Mouse (Mus musculus) MEL (cell line): ENCODE measurements at regions not wholly inside any gene's neighbourhood (a gene's known extent, or its start where the extent isn't known, plus 50 kb on each side); places are given as distances from the start of the nearest gene placed in this dataset.

Experiments
- DNase-seq: peaks from one replicate; pipeline ENCODE4 v3.0.0; 2011; ENCODE audit warnings: low read depth, low spot score
- H3K27ac ChIP-seq: 2 replicates; pipeline ENCODE4 v1.5.1; 2012; ENCODE audit warnings: low read depth, mild to moderate bottlenecking, control low read depth, low read length, moderate library complexity; ENCODE audit not compliant: control insufficient read depth
- H3K27me3 ChIP-seq, 2 experiments: fragments of 150-350 bp in 1 of 2; sonication (generic) in 1 of 2; 2 replicates each; pipeline ENCODE4 v1.6.1; 2012; ENCODE audit warnings: low read length in 2 of 2, mild to moderate bottlenecking in 2 of 2, improper control_type of control experiment in 1 of 2, moderate library complexity in 1 of 2; ENCODE audit not compliant: insufficient read depth in 2 of 2, control insufficient read depth in 1 of 2
- H3K36me3 ChIP-seq, 2 experiments: 2 replicates each; pipeline ENCODE4 v1.6.1; 2012 to 2014; ENCODE audit warnings: low read length in 2 of 2, improper control_type of control experiment in 1 of 2, inconsistent platforms in 1 of 2, mild to moderate bottlenecking in 1 of 2; ENCODE audit not compliant: insufficient read depth in 2 of 2, control insufficient read depth in 1 of 2
- H3K4me1 ChIP-seq, 2 experiments: fragments of 150-350 bp in 1 of 2; sonication (generic) in 1 of 2; 2 replicates each; pipeline ENCODE4 v1.6.1; 2012; ENCODE audit warnings: low read length in 2 of 2, improper control_type of control experiment in 1 of 2, mild to moderate bottlenecking in 1 of 2; ENCODE audit not compliant: insufficient read depth in 2 of 2, control insufficient read depth in 1 of 2
- H3K4me3 ChIP-seq, 2 experiments: fragments of 150-350 bp in 1 of 2; sonication (generic) in 1 of 2; 2 replicates each; pipeline ENCODE4 v1.5.1; 2012; ENCODE audit warnings: low read depth in 2 of 2, low read length in 2 of 2, mild to moderate bottlenecking in 2 of 2, moderate library complexity in 2 of 2, control low read depth in 1 of 2, improper control_type of control experiment in 1 of 2; ENCODE audit not compliant: control insufficient read depth in 1 of 2, insufficient read depth in 1 of 2
- H3K79me2 ChIP-seq: 2 replicates; pipeline ENCODE4 v1.6.1; 2012; ENCODE audit warnings: mild to moderate bottlenecking, low read length, moderate library complexity; ENCODE audit not compliant: control insufficient read depth, poor library complexity, insufficient read depth
- H3K9ac ChIP-seq: 2 replicates; pipeline ENCODE4 v1.6.1; 2012; ENCODE audit warnings: low read depth, mild to moderate bottlenecking, control low read depth, low read length, moderate library complexity; ENCODE audit not compliant: control insufficient read depth, poor library complexity, severe bottlenecking
- H3K9me3 ChIP-seq: fragments of 150-350 bp; sonication (generic); replicated peaks from 2 replicates; pipeline ENCODE4 v1.6.1; 2012; ENCODE audit warnings: mild to moderate bottlenecking, low read length, improper control_type of control experiment, moderate library complexity; ENCODE audit not compliant: insufficient read depth
- CTCF ChIP-seq, 3 experiments: IDR thresholded peaks in 2 of 3; conservative IDR thresholded peaks in 1 of 3; 2 replicates each; pipeline ENCODE4 v1.5.1; 2011 to 2012; ENCODE audit warnings: low read length in 3 of 3, low read depth in 2 of 3, mild to moderate bottlenecking in 2 of 3, improper control_type of control experiment in 1 of 3, inconsistent platforms in 1 of 3, mixed read lengths in 1 of 3, moderate library complexity in 1 of 3; ENCODE audit not compliant: control insufficient read depth in 1 of 3, insufficient read depth in 1 of 3, poor library complexity in 1 of 3, severe bottlenecking in 1 of 3
- MAX ChIP-seq: IDR thresholded peaks from 2 replicates; pipeline ENCODE4 v1.6.1; 2011; ENCODE audit warnings: low read length, improper control_type of control experiment
- RAD21 ChIP-seq: IDR thresholded peaks from 2 replicates; pipeline ENCODE4 v1.6.1; 2011; ENCODE audit warnings: mild to moderate bottlenecking, low read depth, low read length, improper control_type of control experiment
- SMC3 ChIP-seq: IDR thresholded peaks from 2 replicates; pipeline ENCODE4 v1.6.1; 2011; ENCODE audit warnings: low read depth, low read length, improper control_type of control experiment
- TAL1 ChIP-seq: IDR thresholded peaks from 2 replicates; pipeline ENCODE4 v1.6.1; 2012; ENCODE audit warnings: mild to moderate bottlenecking, inconsistent platforms, low read length, moderate library complexity, mixed read lengths
- TBP ChIP-seq: IDR thresholded peaks from 2 replicates; pipeline ENCODE4 v1.8.0; 2011; ENCODE audit warnings: low read depth, low read length, improper control_type of control experiment
- UBTF ChIP-seq: IDR thresholded peaks from 2 replicates; pipeline ENCODE4 v1.6.1; 2012; ENCODE audit warnings: low read depth, mild to moderate bottlenecking, inconsistent platforms, low read length, improper control_type of control experiment, moderate library complexity, borderline replicate concordance; ENCODE audit not compliant: insufficient read depth
- ZNF384 ChIP-seq: IDR thresholded peaks from 2 replicates; pipeline ENCODE4 v1.6.1; 2012; ENCODE audit warnings: low read depth, mild to moderate bottlenecking, inconsistent platforms, low read length, improper control_type of control experiment

DNA sequence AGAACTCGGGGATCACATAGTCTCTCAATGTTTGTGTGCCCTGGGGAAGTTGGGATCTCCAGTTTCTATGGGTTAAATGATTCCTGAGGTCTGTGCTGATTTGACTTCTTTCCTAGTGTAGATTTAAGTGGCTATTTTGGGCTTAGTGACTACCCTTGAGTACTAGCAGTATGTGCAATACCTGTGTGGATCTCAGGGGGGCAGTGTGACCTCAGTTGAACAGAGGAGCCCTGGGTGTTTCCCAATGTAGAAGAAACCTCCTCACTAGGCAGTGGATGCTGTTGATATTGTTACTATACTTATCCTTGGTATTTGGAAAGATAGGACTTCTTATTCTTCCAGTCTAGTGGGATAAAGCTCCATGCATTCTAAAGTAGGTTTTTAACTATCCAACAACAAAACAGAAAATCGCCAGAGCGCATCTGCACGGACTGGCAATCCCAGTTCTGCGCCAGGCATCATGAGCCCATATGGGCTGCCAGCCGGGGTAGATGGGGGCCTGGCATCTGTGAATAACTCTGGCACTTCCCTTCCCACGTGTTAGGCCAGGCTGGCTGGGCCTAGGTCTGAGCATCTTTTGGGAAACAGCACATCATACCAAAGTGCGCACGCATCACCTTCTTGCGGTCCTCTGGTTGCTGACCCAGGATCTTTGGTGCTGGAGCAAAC, 72.7 kb upstream of the Tiam2 start:
- Histone ChIP-seq H3K9ac (no peak overlapping the region), H3K4me1 (no peaks in the 10 kb centered on the region), H3K27ac (no peak overlapping the region), H3K9me3 (no peaks in the 10 kb centered on the region), H3K4me3 (no peak overlapping the region), H3K36me3 (no peaks in the 10 kb centered on the region), H3K79me2 (no peaks in the 10 kb centered on the region), H3K27me3 (no peaks in the 10 kb centered on the region)
- peak; percentile 69 for DNase-seq
- TF ChIP-seq UBTF (no peak), MAX (no peak), TAL1 (no peak), TBP (no peak), ZNF384 (no peak), CTCF (IDR thresholded peaks at IDR 0.05 in 2 of 3, conservative IDR thresholded peaks at IDR 0.05 in 1 of 3; ENCODE audit: control insufficient read depth in 1 of 3, insufficient read depth in 1 of 3, low read depth in 2 of 3, low read length in 3 of 3, poor library complexity in 1 of 3, severe bottlenecking in 1 of 3) (peak; percentile 63 to 76 (median 65)), SMC3 (peak; percentile 53), RAD21 (peak; percentile 65)

DNA sequence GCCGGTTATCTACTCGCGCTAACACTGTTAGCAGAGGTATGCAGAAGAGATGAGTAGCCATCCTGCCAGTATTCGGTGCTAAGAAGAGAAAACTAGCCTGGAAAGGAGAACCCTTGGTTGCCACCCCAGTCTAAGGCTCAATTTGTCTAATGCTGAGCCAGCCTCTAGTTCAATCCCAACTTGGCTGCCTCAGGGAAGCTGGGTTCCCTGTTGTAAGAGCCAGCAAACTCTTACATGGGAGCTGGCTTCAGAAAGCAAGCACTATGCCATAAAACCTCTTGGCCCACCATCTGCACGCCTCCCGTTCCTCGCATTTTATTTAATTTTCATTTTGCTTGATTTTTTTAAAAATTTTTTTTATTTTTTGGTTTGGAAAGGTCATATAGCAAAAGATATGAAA, 69.6 kb upstream of the Tiam2 start:
- DNase-seq = no peak
- Histone ChIP-seq H3K79me2 (no peaks in the 10 kb centered on the region), H3K9ac (no peak overlapping the region), H3K4me1 (no peaks in the 10 kb centered on the region), H3K27me3 (no peaks in the 10 kb centered on the region), H3K4me3 (no peak overlapping the region), H3K36me3 (peaks cover 0 to 3% of the 10 kb centered on the region in 2 experiments; a peak in 2 of 4 replicates), H3K27ac (no peak overlapping the region), H3K9me3 (no peaks in the 10 kb centered on the region)
- TF ChIP-seq TAL1 = no peak

DNA sequence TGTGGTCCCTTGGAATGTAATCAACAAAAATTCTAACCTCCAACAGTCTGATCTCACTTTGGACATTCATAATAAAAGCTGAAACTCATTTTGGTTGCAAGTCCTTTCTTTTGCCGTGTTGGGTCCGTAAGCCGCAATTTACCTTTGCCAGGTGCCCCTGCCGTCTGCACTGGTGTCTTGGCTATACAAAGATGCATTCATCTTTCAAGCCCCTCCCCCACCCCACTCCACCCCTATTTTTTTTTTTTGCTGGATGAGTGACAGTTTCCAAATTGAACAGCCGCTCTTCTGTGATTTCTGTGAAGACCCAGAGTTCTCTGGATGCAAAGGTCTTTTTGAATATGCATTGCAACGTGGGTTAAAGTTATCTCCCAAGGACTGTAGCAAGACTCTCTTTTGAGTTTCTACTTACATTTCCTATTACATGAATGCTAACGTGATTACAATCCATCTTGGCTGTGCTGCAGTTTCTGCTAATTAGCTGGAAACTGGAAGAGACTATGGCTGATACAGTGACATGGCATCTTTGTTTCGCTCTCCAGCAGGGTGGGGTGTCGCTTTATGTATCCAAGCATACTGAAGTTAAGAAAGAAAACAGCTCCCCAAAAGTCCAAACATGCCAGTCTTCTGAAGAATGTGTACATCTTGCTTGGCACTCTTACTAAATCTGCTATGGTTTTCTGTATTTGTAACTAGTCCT, 67.4 kb upstream of the Tiam2 start:
- Histone ChIP-seq H3K27ac (no peak overlapping the region), H3K9ac (no peak overlapping the region)
- no peak for TF ChIP-seq TAL1
- TF ChIP-seq, all 39 proteins: peak for 0
- no peak overlapping the region for H3K4me3 ChIP-seq
- DNase-seq = no peak
- no peaks in the 10 kb centered on the region for H3K9me3 ChIP-seq
- no peaks in the 10 kb centered on the region for H3K79me2 ChIP-seq
- H3K36me3 ChIP-seq = peaks cover 0 to 3% of the 10 kb centered on the region in 2 experiments; a peak in 2 of 4 replicates
- no peaks in the 10 kb centered on the region for H3K4me1 ChIP-seq
- H3K27me3 ChIP-seq = no peaks in the 10 kb centered on the region
